Mouse (Mus musculus): Measurements from ENCODE around the gene Myo10. TPM values are rescaled to one million over a fixed set of nuclear protein-coding genes. Genes with fewer than 3 reads are reported as not detected.

Myo10 gene
- polyA plus RNA-seq, 1 experiment from 2014 or later, result 77.7 TPM

DNA sequence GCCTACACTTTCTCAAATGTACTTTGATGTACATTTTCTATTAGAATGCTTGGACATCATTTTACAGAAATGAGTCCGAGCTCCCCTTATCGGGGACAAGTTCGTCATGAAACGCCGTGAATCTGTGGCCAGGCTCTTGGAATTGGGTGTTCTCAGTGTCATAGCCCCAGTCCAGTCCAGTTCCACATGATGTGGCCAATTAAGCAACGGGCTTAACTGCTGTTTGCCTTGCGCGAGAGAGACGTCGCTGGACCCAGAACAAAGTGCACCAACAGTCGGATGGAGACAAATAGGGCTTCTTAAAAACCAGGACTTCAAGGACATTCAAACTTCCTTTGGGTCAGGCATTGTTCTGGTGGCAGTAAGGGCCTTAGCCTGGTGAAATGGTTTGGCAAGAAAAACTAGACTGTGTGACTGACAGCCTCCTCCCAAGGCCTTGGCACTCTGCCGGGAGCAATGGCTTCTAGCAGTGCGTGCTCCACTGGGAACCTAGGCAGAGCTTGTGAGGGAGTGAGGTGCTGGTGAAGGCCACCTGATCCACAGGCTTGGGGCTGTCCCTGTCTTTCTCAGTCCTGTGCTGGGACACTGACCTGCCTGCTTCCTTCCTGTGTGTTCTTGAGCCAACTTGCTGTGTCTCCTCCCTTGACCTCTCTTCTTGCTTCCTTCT is 11.5 kb downstream of the Myo10 start:
- 0 out of 2 replicates have a peak, but pooled peaks have one; percentile 30 for ATAC-seq (ENCODE audit: low FRiP score, low read depth)
- Histone ChIP-seq H3K4me1 (0 out of 2 replicates have a peak, but pooled peaks cover 6% of the 10 kb centered on the region), H3K9me3 (no peaks in the 10 kb centered on the region; the same call in 1 of the 2 replicates), H3K4me3 (no peak overlapping the region), H3K9ac (replicated peaks) (no peak overlapping the region), H3K36me3 (no peaks in the 10 kb centered on the region), H3K27me3 (no peaks in the 10 kb centered on the region), H3K27ac (replicated peaks) (no peak overlapping the region), H3K4me2 (replicated peaks) (no peak overlapping the region)
- WGBS, result 94% methylated on average over 13 of the region's 13 CpGs

DNA sequence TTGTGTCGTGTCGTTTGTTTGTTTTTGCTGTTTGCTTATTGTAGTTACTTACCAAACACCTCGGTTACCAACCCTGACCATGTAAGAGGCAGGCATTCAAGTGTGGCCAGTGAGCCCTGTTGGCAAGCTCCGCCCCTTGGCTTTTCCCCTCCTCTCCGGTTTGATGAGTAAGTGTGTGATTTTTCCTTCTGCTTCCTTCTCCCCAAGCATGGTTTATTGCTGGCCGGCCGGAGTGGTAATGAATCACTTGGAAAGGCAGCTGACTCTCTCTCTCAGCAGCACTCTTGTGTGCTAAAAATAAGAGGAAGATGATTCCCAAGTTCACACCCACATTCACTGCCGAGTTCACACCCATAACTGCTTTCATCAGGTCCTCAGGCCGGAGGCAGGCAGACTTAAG is 15.4 kb downstream of the Myo10 start:
- 91% methylated on average over 9 of the region's 9 CpGs for WGBS

DNA sequence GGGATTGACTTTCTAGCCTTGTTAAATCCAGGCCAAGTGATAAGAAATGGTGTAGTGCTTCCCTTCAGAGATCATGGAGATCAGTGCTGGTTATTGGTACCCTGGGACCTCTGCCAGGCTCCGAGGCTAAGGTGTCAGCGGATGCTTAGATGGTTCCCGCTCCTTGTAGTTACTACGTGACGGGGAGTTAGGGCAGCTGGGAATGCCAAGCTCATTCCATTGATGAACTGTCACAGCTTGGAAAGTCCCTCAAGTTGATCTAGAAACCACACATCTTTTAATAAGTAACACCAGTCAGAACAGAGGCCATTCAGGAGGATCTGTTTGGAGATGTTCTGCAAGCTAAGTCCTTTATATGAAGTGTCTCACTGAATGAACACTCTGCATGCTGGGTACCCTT is 16.9 kb downstream of the Myo10 start:
- ATAC-seq (ENCODE audit: low FRiP score, low read depth), result no peak

More for the DNA sequence above, 15.4 kb downstream of the Myo10 start:
- H3K27me3 ChIP-seq, result no peaks in the 10 kb centered on the region
- no peak overlapping the region for H3K27ac ChIP-seq (replicated peaks)
- peaks cover 13% of the 10 kb centered on the region; the same call in 1 of the 2 replicates for H3K4me1 ChIP-seq
- H3K9me3 ChIP-seq, result no peaks in the 10 kb centered on the region
- H3K4me3 ChIP-seq, result no peak overlapping the region
- H3K9ac ChIP-seq (replicated peaks), result no peak overlapping the region
- H3K4me2 ChIP-seq (replicated peaks), result no peak overlapping the region
- H3K36me3 ChIP-seq, result no peaks in the 10 kb centered on the region
- ATAC-seq (ENCODE audit: low FRiP score, low read depth), result no peak

DNA sequence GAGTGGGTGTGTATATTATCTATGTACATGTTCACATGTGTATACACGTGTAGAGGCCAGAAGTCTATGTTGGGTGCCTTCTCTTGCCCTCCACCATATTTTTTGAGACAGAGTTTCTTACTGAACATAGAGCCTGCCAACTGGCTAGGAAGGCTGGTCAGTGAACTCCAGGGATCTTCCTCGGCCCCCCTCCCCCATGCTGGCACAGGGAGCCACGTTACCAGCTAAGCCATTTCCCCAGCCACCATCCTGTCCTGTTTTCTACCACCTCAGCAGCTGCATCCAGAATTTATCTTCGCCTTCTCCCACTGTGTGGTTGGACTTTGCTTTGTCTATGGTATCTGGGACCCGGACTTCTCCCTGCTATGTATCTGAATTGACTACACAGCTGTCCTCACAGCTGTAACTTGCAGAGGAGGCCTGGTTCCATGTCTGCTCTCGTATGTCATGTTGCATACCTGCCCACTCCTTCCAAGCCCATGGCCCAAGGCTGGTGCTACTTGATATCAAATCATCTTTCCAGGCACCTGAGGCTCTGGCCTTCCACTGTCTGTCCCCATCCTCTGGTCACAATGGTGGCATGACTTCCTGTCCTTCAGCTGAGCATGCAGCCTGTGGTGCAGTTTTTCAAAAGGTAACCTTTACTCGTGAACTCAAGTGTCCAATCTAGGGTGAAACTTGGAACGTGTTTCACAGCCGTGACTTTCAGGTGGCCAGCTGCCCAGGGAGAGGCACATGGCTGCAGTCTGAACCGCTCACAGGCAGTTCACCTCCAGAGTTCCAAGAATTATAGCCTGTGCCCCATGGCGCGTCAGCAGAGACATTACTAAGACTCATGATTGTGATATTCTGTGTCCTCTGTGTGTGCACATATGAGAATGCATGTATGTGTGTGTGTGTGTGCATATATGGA is 18.8 kb downstream of the Myo10 start:
- Histone ChIP-seq H3K4me3 (no peak overlapping the region), H3K4me1 (peaks cover 13% of the 10 kb centered on the region; the same call in 1 of the 2 replicates), H3K9ac (replicated peaks) (no peak overlapping the region), H3K27ac (replicated peaks) (no peak overlapping the region), H3K27me3 (no peaks in the 10 kb centered on the region), H3K36me3 (no peaks in the 10 kb centered on the region), H3K4me2 (replicated peaks) (no peak overlapping the region), H3K9me3 (no peaks in the 10 kb centered on the region)
- no peak for ATAC-seq (ENCODE audit: low FRiP score, low read depth)
- 82% methylated on average over 12 of the region's 12 CpGs for WGBS

More for the DNA sequence above, 16.9 kb downstream of the Myo10 start:
- H3K4me3 ChIP-seq, result no peak overlapping the region
- H3K4me2 ChIP-seq (replicated peaks), result no peak overlapping the region
- no peaks in the 10 kb centered on the region for H3K9me3 ChIP-seq
- H3K4me1 ChIP-seq, result peaks cover 13% of the 10 kb centered on the region; the same call in 1 of the 2 replicates
- no peaks in the 10 kb centered on the region for H3K36me3 ChIP-seq
- no peaks in the 10 kb centered on the region for H3K27me3 ChIP-seq
- no peak overlapping the region for H3K27ac ChIP-seq (replicated peaks)
- H3K9ac ChIP-seq (replicated peaks), result no peak overlapping the region
- WGBS, result 94% methylated on average over 5 of the region's 5 CpGs

DNA sequence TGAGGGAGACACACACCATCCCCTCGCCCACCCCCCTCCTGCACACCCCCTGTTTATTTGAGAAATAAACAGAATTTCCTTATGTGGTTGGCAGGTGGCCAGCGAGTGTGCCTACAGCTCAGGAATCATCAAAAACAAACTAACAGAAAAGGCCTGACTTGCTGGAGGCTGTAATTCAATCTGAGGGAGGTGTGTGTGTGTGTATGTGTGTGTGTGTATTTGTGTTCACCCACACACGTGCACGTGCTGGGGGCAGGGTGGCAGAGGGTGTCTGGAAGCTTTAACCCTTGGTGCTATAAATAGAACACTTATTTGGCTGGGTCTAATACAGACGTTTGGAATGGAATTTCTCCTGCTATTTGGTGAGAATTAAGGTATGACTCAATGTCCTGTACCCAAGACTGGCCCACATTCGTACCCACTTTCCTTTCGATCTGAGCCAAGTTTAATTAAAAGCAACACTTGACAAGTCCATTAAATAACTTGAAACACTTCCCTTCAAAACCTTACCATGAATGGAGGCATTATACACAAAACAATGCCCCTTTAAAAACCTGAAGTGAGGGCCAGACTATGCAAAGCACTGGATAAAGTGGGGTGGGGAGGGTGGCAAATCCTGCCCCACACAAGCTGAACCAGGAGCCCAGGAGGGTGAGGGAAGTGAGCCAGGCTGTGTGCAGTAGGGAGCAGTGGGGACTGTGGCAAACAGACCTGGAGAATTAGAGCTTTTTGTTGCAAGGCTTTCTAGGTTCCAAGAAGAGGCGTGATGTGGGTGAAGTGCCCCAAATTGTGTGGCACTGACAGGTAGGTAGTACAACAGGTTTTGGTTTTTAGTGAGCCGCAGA is 20.1 kb downstream of the Myo10 start:
- 45% methylated on average over 9 of the region's 9 CpGs for WGBS
- Histone ChIP-seq H3K4me3 (no peak overlapping the region), H3K9me3 (no peaks in the 10 kb centered on the region), H3K27me3 (no peaks in the 10 kb centered on the region), H3K27ac (replicated peaks) (no peak overlapping the region), H3K4me1 (peaks cover 13% of the 10 kb centered on the region; the same call in 1 of the 2 replicates), H3K36me3 (no peaks in the 10 kb centered on the region), H3K4me2 (replicated peaks) (no peak overlapping the region), H3K9ac (replicated peaks) (no peak overlapping the region)
- ATAC-seq (ENCODE audit: low FRiP score, low read depth), result peak; percentile 53

DNA sequence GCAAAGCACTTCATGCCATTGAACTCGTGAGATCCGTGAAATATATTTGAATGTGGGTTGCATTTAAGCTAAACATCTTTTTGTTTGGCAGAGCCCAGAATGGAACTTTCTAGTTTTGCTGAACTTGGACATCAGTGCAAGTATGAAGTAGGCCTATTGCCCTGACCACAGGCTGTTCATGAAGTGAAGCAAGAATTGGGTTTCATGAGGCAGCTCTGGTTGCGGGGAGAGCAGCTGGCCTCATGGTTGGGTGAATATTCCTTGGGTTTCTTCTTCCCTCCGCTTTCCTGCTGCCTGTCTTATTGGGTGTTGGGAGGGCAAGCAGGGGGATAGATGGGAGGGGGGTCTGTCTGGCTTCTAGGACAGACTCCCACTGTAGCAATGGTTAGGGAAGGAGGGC is 23.5 kb downstream of the Myo10 start:
- whole genome bisulfite sequencing, result 89% methylated on average over 4 of the region's 4 CpGs
- no peak overlapping the region for H3K4me2 ChIP-seq (replicated peaks)
- no peak overlapping the region for H3K27ac ChIP-seq (replicated peaks)
- H3K9ac ChIP-seq (replicated peaks), result no peak overlapping the region
- no peaks in the 10 kb centered on the region for H3K36me3 ChIP-seq
- no peak for ATAC-seq (ENCODE audit: low FRiP score, low read depth)
- no peaks in the 10 kb centered on the region for H3K9me3 ChIP-seq
- H3K27me3 ChIP-seq, result no peaks in the 10 kb centered on the region
- no peak overlapping the region for H3K4me3 ChIP-seq
- H3K4me1 ChIP-seq, result peaks cover 13% of the 10 kb centered on the region; the same call in 1 of the 2 replicates

DNA sequence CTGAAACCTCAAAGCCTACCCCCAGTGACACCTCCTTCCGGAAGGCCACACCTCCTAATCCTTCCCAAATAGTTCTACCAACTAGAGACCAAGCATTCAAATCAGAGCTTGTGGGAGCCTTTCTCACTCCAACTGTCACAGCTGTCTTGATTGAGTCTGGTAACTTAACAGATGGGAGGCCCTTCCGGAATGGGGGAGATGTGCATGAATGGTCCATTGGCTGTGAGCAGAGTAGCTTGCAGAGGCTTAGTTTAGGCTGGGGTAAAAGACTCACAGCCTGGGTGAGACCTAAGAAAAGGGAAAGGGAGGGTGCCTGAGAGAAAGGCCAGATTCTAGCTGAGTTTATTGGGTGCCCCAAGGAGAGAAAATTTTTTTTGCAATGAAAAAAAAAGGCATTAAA is 26.0 kb downstream of the Myo10 start:
- no peak for ATAC-seq (ENCODE audit: low FRiP score, low read depth)
- Histone ChIP-seq H3K27me3 (no peaks in the 10 kb centered on the region), H3K27ac (replicated peaks) (no peak overlapping the region), H3K36me3 (no peaks in the 10 kb centered on the region), H3K9ac (replicated peaks) (no peak overlapping the region), H3K9me3 (no peaks in the 10 kb centered on the region), H3K4me3 (no peak overlapping the region), H3K4me1 (no peaks in the 10 kb centered on the region), H3K4me2 (replicated peaks) (no peak overlapping the region)
- WGBS, result 67% methylated on average over 2 of the region's 2 CpGs

DNA sequence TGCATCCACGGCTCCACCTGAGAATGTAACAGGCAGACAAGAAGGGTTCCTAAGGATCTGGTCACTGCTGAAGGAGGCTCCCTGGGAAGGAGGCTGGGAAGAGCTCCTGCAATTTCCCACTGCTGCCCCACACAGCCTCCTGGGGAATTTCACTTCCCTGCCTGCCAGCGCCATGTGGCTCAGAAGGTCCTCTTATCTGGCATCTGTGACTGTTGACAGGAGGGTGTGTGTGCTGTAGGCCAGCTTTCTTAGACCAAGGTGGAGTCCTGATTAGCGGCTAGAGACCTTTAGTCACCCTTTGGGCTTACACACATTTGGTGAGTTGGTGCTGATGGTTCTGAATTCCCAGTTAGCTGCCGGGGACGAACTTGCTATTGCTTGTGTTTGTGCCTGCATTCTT is 28.0 kb downstream of the Myo10 start:
- H3K27me3 ChIP-seq, result no peaks in the 10 kb centered on the region
- H3K4me1 ChIP-seq, result peaks cover 4% of the 10 kb centered on the region; the same call in 1 of the 2 replicates
- no peaks in the 10 kb centered on the region for H3K9me3 ChIP-seq
- no peak overlapping the region for H3K9ac ChIP-seq (replicated peaks)
- 68% methylated on average over 5 of the region's 5 CpGs for WGBS
- ATAC-seq (ENCODE audit: low FRiP score, low read depth), result no peak
- H3K4me3 ChIP-seq, result no peak overlapping the region
- no peak overlapping the region for H3K27ac ChIP-seq (replicated peaks)
- H3K4me2 ChIP-seq (replicated peaks), result no peak overlapping the region
- H3K36me3 ChIP-seq, result no peaks in the 10 kb centered on the region

DNA sequence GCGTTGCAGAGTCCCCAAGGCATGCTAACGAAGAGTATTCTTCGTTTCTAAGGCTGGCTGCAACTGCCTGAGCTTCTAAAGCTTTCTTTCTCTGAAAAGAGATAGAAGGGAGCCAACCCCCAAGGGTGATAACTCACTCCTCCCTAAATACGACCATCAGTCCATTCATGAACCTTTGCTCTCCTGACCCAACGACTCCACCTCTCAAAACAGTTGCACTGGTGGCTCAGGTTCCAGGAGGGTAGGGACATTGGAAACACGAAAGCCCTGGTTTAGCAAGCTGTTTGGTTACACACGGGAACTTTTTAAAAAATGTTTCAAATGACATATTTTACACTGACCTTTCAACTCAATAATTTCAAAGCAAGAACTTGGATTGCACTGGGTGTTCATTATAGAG is 29.5 kb downstream of the Myo10 start:
- H3K4me3 ChIP-seq, result no peak overlapping the region
- H3K9me3 ChIP-seq, result no peaks in the 10 kb centered on the region
- H3K27ac ChIP-seq (replicated peaks), result no peak overlapping the region
- ATAC-seq (ENCODE audit: low FRiP score, low read depth), result no peak
- H3K4me2 ChIP-seq (replicated peaks), result no peak overlapping the region
- no peak overlapping the region for H3K9ac ChIP-seq (replicated peaks)
- WGBS, result 64% methylated on average over 7 of the region's 7 CpGs
- peaks cover 5% of the 10 kb centered on the region; the same call in 1 of the 2 replicates for H3K4me1 ChIP-seq
- no peaks in the 10 kb centered on the region for H3K36me3 ChIP-seq
- no peaks in the 10 kb centered on the region for H3K27me3 ChIP-seq

DNA sequence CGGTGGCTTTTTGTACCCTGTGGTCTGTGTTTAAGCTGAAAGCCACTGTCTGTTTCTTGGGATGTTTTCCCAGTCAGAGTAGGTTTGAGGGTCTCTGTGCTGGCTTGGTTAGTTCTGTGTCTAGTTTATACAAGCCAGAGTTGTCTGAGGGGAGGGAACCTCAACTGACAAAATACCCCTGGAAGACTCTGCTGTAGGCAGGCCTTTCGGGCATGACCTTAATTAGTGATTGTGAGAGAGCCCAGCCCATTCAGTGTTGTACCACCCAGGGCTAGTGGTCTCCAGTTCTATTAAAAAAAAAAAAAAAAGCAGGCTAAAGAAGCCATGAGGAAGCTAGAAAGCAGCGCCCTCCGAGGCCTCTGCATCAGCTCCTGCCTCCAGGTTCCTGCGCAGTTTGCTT is 30.0 kb downstream of the Myo10 start:
- Histone ChIP-seq H3K4me1 (peaks cover 5% of the 10 kb centered on the region; the same call in 1 of the 2 replicates), H3K9ac (replicated peaks) (no peak overlapping the region), H3K9me3 (no peaks in the 10 kb centered on the region), H3K4me2 (replicated peaks) (no peak overlapping the region), H3K27ac (replicated peaks) (no peak overlapping the region), H3K36me3 (no peaks in the 10 kb centered on the region), H3K27me3 (no peaks in the 10 kb centered on the region), H3K4me3 (no peak overlapping the region)
- no peak for ATAC-seq (ENCODE audit: low FRiP score, low read depth)
- 47% methylated on average over 5 of the region's 5 CpGs for WGBS

DNA sequence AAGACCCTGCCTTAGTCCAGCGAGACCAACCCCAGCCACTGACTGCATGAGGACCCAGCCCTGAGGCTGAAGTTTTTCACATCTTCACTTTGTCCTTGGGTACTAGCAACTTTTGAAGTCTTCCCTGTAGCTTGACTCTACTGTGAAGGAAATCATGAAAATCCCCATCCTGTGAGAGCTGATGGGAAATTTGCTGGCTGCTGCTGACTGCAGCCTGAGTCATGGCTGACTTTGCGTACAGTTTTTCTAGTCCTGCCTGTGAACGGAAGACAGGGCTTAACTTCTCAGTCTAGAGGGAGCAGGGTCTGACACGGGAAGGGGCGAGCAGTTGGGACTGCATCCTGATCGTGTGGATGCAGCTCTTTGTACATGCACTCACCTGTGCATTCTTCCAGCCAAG is 30.6 kb downstream of the Myo10 start:
- 85% methylated on average over 6 of the region's 6 CpGs for WGBS
- no peak overlapping the region for H3K4me2 ChIP-seq (replicated peaks)
- no peaks in the 10 kb centered on the region for H3K36me3 ChIP-seq
- no peak overlapping the region for H3K27ac ChIP-seq (replicated peaks)
- H3K4me3 ChIP-seq, result no peak overlapping the region
- H3K9me3 ChIP-seq, result no peaks in the 10 kb centered on the region
- H3K27me3 ChIP-seq, result no peaks in the 10 kb centered on the region
- peaks cover 5% of the 10 kb centered on the region; the same call in 1 of the 2 replicates for H3K4me1 ChIP-seq
- no peak overlapping the region for H3K9ac ChIP-seq (replicated peaks)
- no peak for ATAC-seq (ENCODE audit: low FRiP score, low read depth)
